Mouse (Mus musculus): Measurements from ENCODE around the gene Gsdma. TPM values are rescaled to one million over a fixed set of nuclear protein-coding genes. Genes with fewer than 3 reads are reported as not detected.
A peak's percentile ranks its signal among the peaks of the same experiment; 100 is the strongest.
"Not testable (repeated sequence)": the region's sequence is repeated elsewhere in the genome, so short reads cannot be mapped to it uniquely, and the experiment has no call there.

Gsdma gene
- polyA plus RNA-seq, 1 experiment from 2014 or later: 0.06 TPM

- ATAC-seq (ENCODE audit: low FRiP score); H3K27ac ChIP-seq (replicated peaks); H3K4me2 ChIP-seq; H3K9ac ChIP-seq (replicated peaks); H3K27me3 ChIP-seq (replicated peaks); H3K4me3 ChIP-seq (replicated peaks); H3K9me3 ChIP-seq (replicated peaks): not testable (repeated sequence)
- 91% methylated on average over 6 of the region's 6 CpGs for WGBS
- peaks cover 22% of the 10 kb centered on the region for H3K4me1 ChIP-seq
- peaks cover 81% of the 10 kb centered on the region for H3K36me3 ChIP-seq
These were observed 47.9 kb downstream of the Gsdma start for GRCm38 (mm10) chr11:98712009-98712408.

- Histone ChIP-seq H3K9me3 (replicated peaks) (no peaks in the 10 kb centered on the region), H3K4me2 (no peak overlapping the region), H3K27ac (replicated peaks) (no peak overlapping the region), H3K36me3 (peaks cover 76% of the 10 kb centered on the region), H3K27me3 (replicated peaks) (no peaks in the 10 kb centered on the region), H3K4me1 (peaks cover 20% of the 10 kb centered on the region), H3K4me3 (replicated peaks) (no peak overlapping the region), H3K9ac (replicated peaks) (no peak overlapping the region)
- ATAC-seq (ENCODE audit: low FRiP score): no peak
- WGBS: 89% methylated on average over 12 of the region's 12 CpGs
These were observed 49.6 kb downstream of the Gsdma start for GRCm38 (mm10) chr11:98713703-98714102.

- WGBS: 92% methylated on average over 9 of the region's 9 CpGs
- H3K9me3 ChIP-seq (replicated peaks): no peaks in the 10 kb centered on the region
- no peak overlapping the region for H3K9ac ChIP-seq (replicated peaks)
- H3K4me2 ChIP-seq: no peak overlapping the region
- no peaks in the 10 kb centered on the region for H3K27me3 ChIP-seq (replicated peaks)
- no peak for ATAC-seq (ENCODE audit: low FRiP score)
- H3K4me3 ChIP-seq (replicated peaks): no peak overlapping the region
- peaks cover 62% of the 10 kb centered on the region for H3K36me3 ChIP-seq
- H3K4me1 ChIP-seq: peaks cover 11% of the 10 kb centered on the region
- H3K27ac ChIP-seq (replicated peaks): no peak overlapping the region
These were observed 51.8 kb downstream of the Gsdma start for GRCm38 (mm10) chr11:98715946-98716345.

- no peak for ATAC-seq (ENCODE audit: low FRiP score)
- H3K9me3 ChIP-seq (replicated peaks): no peaks in the 10 kb centered on the region
- peak overlapping the region; percentile 52; the same call in 1 of the 2 replicates for H3K27ac ChIP-seq (replicated peaks)
- H3K9ac ChIP-seq (replicated peaks): no peak overlapping the region
- no peak overlapping the region for H3K4me3 ChIP-seq (replicated peaks)
- peaks cover 16% of the 10 kb centered on the region for H3K4me1 ChIP-seq
- H3K27me3 ChIP-seq (replicated peaks): no peaks in the 10 kb centered on the region
- 12% methylated on average over 13 of the region's 13 CpGs for WGBS
- no peak overlapping the region for H3K4me2 ChIP-seq
- peaks cover 47% of the 10 kb centered on the region for H3K36me3 ChIP-seq
These were observed 53.8 kb downstream of the Gsdma start for GRCm38 (mm10) chr11:98717904-98718303.

- Histone ChIP-seq H3K4me1 (peaks cover 16% of the 10 kb centered on the region), H3K4me2 (no peak overlapping the region), H3K4me3 (replicated peaks) (no peak overlapping the region), H3K9me3 (replicated peaks) (no peaks in the 10 kb centered on the region), H3K36me3 (peaks cover 34% of the 10 kb centered on the region), H3K27ac (replicated peaks) (no peak overlapping the region), H3K27me3 (replicated peaks) (no peaks in the 10 kb centered on the region), H3K9ac (replicated peaks) (no peak overlapping the region)
- no peak for ATAC-seq (ENCODE audit: low FRiP score)
- 78% methylated on average over 2 of the region's 2 CpGs for WGBS
These were observed 56.6 kb downstream of the Gsdma start for GRCm38 (mm10) chr11:98720756-98721155.

GRCm38 (mm10) chr11:98721458-98722226 lies 57.5 kb downstream of the Gsdma start:
- H3K27ac ChIP-seq (replicated peaks): 0 out of 2 replicates have a peak overlapping the region, but pooled peaks have one; percentile 38
- 70% methylated on average over 24 of the region's 24 CpGs for WGBS
- H3K4me3 ChIP-seq (replicated peaks): no peak overlapping the region
- peaks cover 16% of the 10 kb centered on the region for H3K4me1 ChIP-seq
- H3K36me3 ChIP-seq: peaks cover 34% of the 10 kb centered on the region
- H3K9me3 ChIP-seq (replicated peaks): no peaks in the 10 kb centered on the region
- no peaks in the 10 kb centered on the region for H3K27me3 ChIP-seq (replicated peaks)
- no peak overlapping the region for H3K4me2 ChIP-seq
- no peak for ATAC-seq (ENCODE audit: low FRiP score)
- no peak overlapping the region for H3K9ac ChIP-seq (replicated peaks)

- Histone ChIP-seq H3K4me2 (no peak overlapping the region), H3K4me1 (peaks cover 13% of the 10 kb centered on the region), H3K27me3 (replicated peaks) (no peaks in the 10 kb centered on the region), H3K4me3 (replicated peaks) (no peak overlapping the region), H3K36me3 (peaks cover 38% of the 10 kb centered on the region), H3K9ac (replicated peaks) (no peak overlapping the region), H3K9me3 (replicated peaks) (no peaks in the 10 kb centered on the region), H3K27ac (replicated peaks) (no peak overlapping the region)
- ATAC-seq (ENCODE audit: low FRiP score): no peak
- 84% methylated on average over 7 of the region's 7 CpGs for WGBS
These were observed 58.9 kb downstream of the Gsdma start for GRCm38 (mm10) chr11:98723098-98723497.

GRCm38 (mm10) chr11:98725926-98726506 lies 61.9 kb downstream of the Gsdma start:
- Histone ChIP-seq H3K4me2 (no peak overlapping the region), H3K27ac (replicated peaks) (no peak overlapping the region), H3K36me3 (peaks cover 34% of the 10 kb centered on the region), H3K9me3 (replicated peaks) (no peaks in the 10 kb centered on the region), H3K9ac (replicated peaks) (no peak overlapping the region), H3K27me3 (replicated peaks) (no peaks in the 10 kb centered on the region), H3K4me1 (peaks cover 20% of the 10 kb centered on the region), H3K4me3 (replicated peaks) (no peak overlapping the region)
- WGBS: 96% methylated on average over 15 of the region's 15 CpGs
- ATAC-seq (ENCODE audit: low FRiP score): no peak

Other genes starting within 250 kb of the Gsdma start
- 243 and 278 TPM in 2 replicates for gene Mien1, start 225.4 kb upstream of the Gsdma start, polyA plus RNA-seq (2015; fragmentation: Nextera tagmentation; extraction: Ambion mirVana)
- 1.1 and 8.3 TPM in 2 replicates for gene Grb7, start 218.0 kb upstream of the Gsdma start, polyA plus RNA-seq (2015; fragmentation: Nextera tagmentation; extraction: Ambion mirVana)
- gene Ikzf3, start 118.3 kb upstream of the Gsdma start, polyA plus RNA-seq (2015; fragmentation: Nextera tagmentation; extraction: Ambion mirVana): 0.18 and 1.3 TPM in 2 replicates
- 0.45 TPM in 1 of 2 replicates, not detected in the other for gene Zpbp2, start 113.3 kb upstream of the Gsdma start, polyA plus RNA-seq (2015; fragmentation: Nextera tagmentation; extraction: Ambion mirVana)
- gene Ormdl3, start 77.0 kb upstream of the Gsdma start, polyA plus RNA-seq (2015; fragmentation: Nextera tagmentation; extraction: Ambion mirVana): 92.9 and 99.8 TPM in 2 replicates
- not detected in 2 replicates for gene Lrrc3c, start 66.1 kb upstream of the Gsdma start, polyA plus RNA-seq (2015; fragmentation: Nextera tagmentation; extraction: Ambion mirVana)
- 0.42 and 0.79 TPM in 2 replicates for gene Gm12355, start 38.7 kb upstream of the Gsdma start, polyA plus RNA-seq (2015; fragmentation: Nextera tagmentation; extraction: Ambion mirVana)
- not detected in 2 replicates for gene Gsdma3, start 38.0 kb upstream of the Gsdma start, polyA plus RNA-seq (2015; fragmentation: Nextera tagmentation; extraction: Ambion mirVana)
- gene Gsdma2, start 17.6 kb upstream of the Gsdma start, polyA plus RNA-seq (2015; fragmentation: Nextera tagmentation; extraction: Ambion mirVana): 0.14 and 0.15 TPM in 2 replicates
- gene Psmd3, start 18.2 kb downstream of the Gsdma start, polyA plus RNA-seq (2015; fragmentation: Nextera tagmentation; extraction: Ambion mirVana): 185 and 191 TPM in 2 replicates
- gene Csf3, start 36.9 kb downstream of the Gsdma start, polyA plus RNA-seq (2015; fragmentation: Nextera tagmentation; extraction: Ambion mirVana): not detected in 2 replicates
- 59.6 and 60.9 TPM in 2 replicates for gene Med24, start 65.1 kb downstream of the Gsdma start, polyA plus RNA-seq (2015; fragmentation: Nextera tagmentation; extraction: Ambion mirVana)
- gene Thra, start 76.3 kb downstream of the Gsdma start, polyA plus RNA-seq (2015; fragmentation: Nextera tagmentation; extraction: Ambion mirVana): 104 and 125 TPM in 2 replicates
- 3.8 and 4.0 TPM in 2 replicates for gene Nr1d1, start 111.0 kb downstream of the Gsdma start, polyA plus RNA-seq (2015; fragmentation: Nextera tagmentation; extraction: Ambion mirVana)
- 27.5 and 30.1 TPM in 2 replicates for gene Msl1, start 131.2 kb downstream of the Gsdma start, polyA plus RNA-seq (2015; fragmentation: Nextera tagmentation; extraction: Ambion mirVana)
- gene Casc3, start 140.6 kb downstream of the Gsdma start, polyA plus RNA-seq (2015; fragmentation: Nextera tagmentation; extraction: Ambion mirVana): 44.3 and 46.8 TPM in 2 replicates
- 12.5 and 13.7 TPM in 2 replicates for gene Rapgefl1, start 172.4 kb downstream of the Gsdma start, polyA plus RNA-seq (2015; fragmentation: Nextera tagmentation; extraction: Ambion mirVana)
- 3.9 and 4.8 TPM in 2 replicates for gene Wipf2, start 199.3 kb downstream of the Gsdma start, polyA plus RNA-seq (2015; fragmentation: Nextera tagmentation; extraction: Ambion mirVana)
- 3.8 and 12.0 TPM in 2 replicates for gene Cdc6, start 243.4 kb downstream of the Gsdma start, polyA plus RNA-seq (2015; fragmentation: Nextera tagmentation; extraction: Ambion mirVana)